In genomic region chr5:147716276-147716675, GRCm38 (mm10) we compare ENCODE assay signal across 16 mouse cellular contexts. TPM values are rescaled to one million over a fixed set of nuclear protein-coding genes. Genes with fewer than 3 reads are reported as not detected.
A peak's percentile ranks its signal among the peaks of the same experiment; 100 is the strongest.
DNase-seq lines count a peak whose midpoint lies in the region; ATAC-seq and TF ChIP-seq lines count a peak whose summit lies in the region.
"Had no signal": no experiment of that assay in that cellular context is flagged by ENCODE, and none has a peak within 500 bp of the region (broad histone marks: within the 10 kb centered on the region; RNA-seq: fewer than 3 reads in every experiment).

No protein-coding gene starts in this region.

- ATAC-seq in forebrain, embryonic 13.5 days: 0 out of 2 replicates have a peak, but pooled peaks have one; percentile 51
- no peak for ATAC-seq in forebrain, embryonic 11.5 days (replicated peaks; ENCODE audit: low FRiP score)
- no peak for ATAC-seq in hindbrain, postnatal 0 days
- no peak for ATAC-seq in hindbrain, embryonic 13.5 days (ENCODE audit: low FRiP score)
- ATAC-seq: intestine, embryonic 15.5 days had no signal

- no peak overlapping the region for H3K9ac ChIP-seq in forebrain, embryonic 13.5 days
- H3K9ac ChIP-seq in forebrain, embryonic 11.5 days (ENCODE audit: low read length): no peak overlapping the region
- H3K9ac ChIP-seq in hindbrain, postnatal 0 days (replicated peaks; ENCODE audit: low read length): no peak overlapping the region
- no peak overlapping the region for H3K9ac ChIP-seq in hindbrain, embryonic 13.5 days
- H3K9ac ChIP-seq: embryonic facial prominence, embryonic 13.5 days; intestine, embryonic 15.5 days; lung, embryonic 15.5 days had no signal

- peaks cover 40% of the 10 kb centered on the region for H3K27me3 ChIP-seq in forebrain, embryonic 13.5 days
- H3K27me3 ChIP-seq in forebrain, embryonic 11.5 days (ENCODE audit: control insufficient read depth, insufficient read depth, low read length): peaks cover 11% of the 10 kb centered on the region
- H3K27me3 ChIP-seq in hindbrain, postnatal 0 days (ENCODE audit: insufficient read depth, low read length): peaks cover 4% of the 10 kb centered on the region; the same call in 1 of the 2 replicates
- H3K27me3 ChIP-seq in hindbrain, embryonic 13.5 days: peaks cover 37% of the 10 kb centered on the region

- no peak overlapping the region for H3K27ac ChIP-seq in forebrain, embryonic 13.5 days
- H3K27ac ChIP-seq in forebrain, embryonic 11.5 days (ENCODE audit: low read depth, low read length): no peak overlapping the region
- no peak overlapping the region for H3K27ac ChIP-seq in hindbrain, postnatal 0 days
- no peak overlapping the region for H3K27ac ChIP-seq in hindbrain, embryonic 13.5 days
- H3K27ac ChIP-seq: embryonic facial prominence, embryonic 13.5 days; hindbrain, embryonic 10.5 days; intestine, embryonic 15.5 days; kidney, postnatal 0 days; lung, embryonic 15.5 days had no signal

- no peaks in the 10 kb centered on the region for H3K36me3 ChIP-seq in forebrain, embryonic 13.5 days (ENCODE audit: poor library complexity, severe bottlenecking)
- no peaks in the 10 kb centered on the region for H3K36me3 ChIP-seq in forebrain, embryonic 11.5 days (ENCODE audit: control insufficient read depth, insufficient read depth, low read length)
- H3K36me3 ChIP-seq in hindbrain, postnatal 0 days (ENCODE audit: insufficient read depth, low read length): no peaks in the 10 kb centered on the region
- H3K36me3 ChIP-seq in hindbrain, embryonic 13.5 days: no peaks in the 10 kb centered on the region
- H3K36me3 ChIP-seq: embryonic facial prominence, embryonic 13.5 days; hindbrain, embryonic 10.5 days; intestine, embryonic 15.5 days; lung, embryonic 15.5 days had no signal

- H3K9me3 ChIP-seq in forebrain, embryonic 13.5 days (replicated peaks): no peaks in the 10 kb centered on the region
- H3K9me3 ChIP-seq in forebrain, embryonic 11.5 days (ENCODE audit: control insufficient read depth, low read length): no peaks in the 10 kb centered on the region
- no peaks in the 10 kb centered on the region for H3K9me3 ChIP-seq in hindbrain, postnatal 0 days (ENCODE audit: low read length)
- H3K9me3 ChIP-seq in hindbrain, embryonic 13.5 days: no peaks in the 10 kb centered on the region
- H3K9me3 ChIP-seq: embryonic facial prominence, embryonic 13.5 days; hindbrain, embryonic 10.5 days; intestine, embryonic 15.5 days; lung, embryonic 15.5 days had no signal

- H3K4me3 ChIP-seq in forebrain, embryonic 13.5 days: no peak overlapping the region
- H3K4me3 ChIP-seq in forebrain, embryonic 11.5 days (ENCODE audit: low read depth, low read length): no peak overlapping the region
- no peak overlapping the region for H3K4me3 ChIP-seq in hindbrain, postnatal 0 days (ENCODE audit: low read length)
- H3K4me3 ChIP-seq in hindbrain, embryonic 13.5 days: no peak overlapping the region
- H3K4me3 ChIP-seq: embryonic facial prominence, embryonic 13.5 days; hindbrain, embryonic 10.5 days; intestine, embryonic 15.5 days; lung, embryonic 15.5 days had no signal

- TF ChIP-seq CTCF in hindbrain, postnatal 0 days (IDR thresholded peaks at IDR 0.05; ENCODE audit: low read depth): no peak

- no peaks in the 10 kb centered on the region for H3K4me1 ChIP-seq in forebrain, embryonic 13.5 days
- no peaks in the 10 kb centered on the region for H3K4me1 ChIP-seq in forebrain, embryonic 11.5 days (replicated peaks; ENCODE audit: control insufficient read depth, insufficient read depth, low read length)
- H3K4me1 ChIP-seq in hindbrain, postnatal 0 days (ENCODE audit: insufficient read depth, low read length): no peaks in the 10 kb centered on the region
- no peaks in the 10 kb centered on the region for H3K4me1 ChIP-seq in hindbrain, embryonic 13.5 days (replicated peaks)
- H3K4me1 ChIP-seq: embryonic facial prominence, embryonic 13.5 days; hindbrain, embryonic 10.5 days; intestine, embryonic 15.5 days had no signal

- WGBS in forebrain, embryonic 13.5 days: 83% methylated on average over 9 of the region's 9 CpGs
- WGBS in forebrain, embryonic 11.5 days: 80% methylated on average over 9 of the region's 9 CpGs
- WGBS in hindbrain, postnatal 0 days: 62% methylated on average over 9 of the region's 9 CpGs
- WGBS in hindbrain, embryonic 13.5 days: 75% methylated on average over 9 of the region's 9 CpGs

- H3K4me2 ChIP-seq in forebrain, embryonic 13.5 days: no peak overlapping the region
- H3K4me2 ChIP-seq in forebrain, embryonic 11.5 days (ENCODE audit: low read depth, low read length, severe bottlenecking): no peak overlapping the region
- H3K4me2 ChIP-seq in hindbrain, postnatal 0 days (ENCODE audit: low read depth, low read length): no peak overlapping the region
- H3K4me2 ChIP-seq in hindbrain, embryonic 13.5 days: no peak overlapping the region
- H3K4me2 ChIP-seq: embryonic facial prominence, embryonic 13.5 days; intestine, embryonic 15.5 days; lung, embryonic 15.5 days; midbrain, embryonic 11.5 days had no signal

- no peak for DNase-seq in forebrain, embryonic 11.5 days (ENCODE audit: low spot score)
- peak; percentile 33 for DNase-seq in hindbrain, postnatal 0 days (ENCODE audit: low spot score)
- peak; percentile 9 to 37 for DNase-seq in lung, postnatal 4 days
- no peak for DNase-seq in lung, postnatal 25 days (ENCODE audit: low spot score)
- DNase-seq in right cerebral cortex, postnatal 25 days: peak; percentile 12
- no peak for DNase-seq in kidney, adult 9 months
- DNase-seq: liver; thymus, postnatal 4 days had no signal

RNA-seq across cellular contexts. Expression of gene Flt1, which starts 9.5 kb away (rescaled TPM):
- 7.2 and 8.5 TPM in 2 replicates for polyA plus RNA-seq in forebrain, embryonic 13.5 days (2015; fragmentation: Nextera tagmentation; extraction: Ambion mirVana)
- polyA plus RNA-seq in forebrain, embryonic 11.5 days (2014; fragmentation: Nextera tagmentation; extraction: Ambion mirVana): 10.1 and 11.9 TPM in 2 replicates
- total RNA-seq in hindbrain, postnatal 0 days (2014; rRNA removed): 17.7 and 17.9 TPM in 2 replicates
- polyA plus RNA-seq in hindbrain, postnatal 0 days (2015; fragmentation: Nextera tagmentation; extraction: Ambion mirVana): 10.0 and 11.1 TPM in 2 replicates
- polyA plus RNA-seq in hindbrain, embryonic 13.5 days (2015; fragmentation: Nextera tagmentation; extraction: Ambion mirVana): 11.1 and 12.0 TPM in 2 replicates

Comparison
In these comparisons a context has a peak if more than half of its experiments do, and no peak if none do; other contexts are left out.
1. DNase-seq: peak in hindbrain, postnatal 0 days (single experiment), lung, postnatal 4 days (2 of 2) and right cerebral cortex, postnatal 25 days (single experiment); none in forebrain, embryonic 11.5 days (single experiment), lung, postnatal 25 days (single experiment) and kidney, adult 9 months (single experiment).